Mouse (Mus musculus) limb, embryonic 12.5 days (tissue): Measurements from ENCODE around the gene Arl5b. TPM values are rescaled to one million over a fixed set of nuclear protein-coding genes. Genes with fewer than 3 reads are reported as not detected.

Experiments
- ATAC-seq: fragments of 200-750 bp; cut with Nextera tagmentation; 2 replicates; pipeline ENCODE4 v1.8.0; 2017; ENCODE audit warnings: low read depth, moderate TSS enrichment; ENCODE audit not compliant: insufficient number of reproducible peaks, insufficient read depth, low FRiP score, low TSS enrichment
- H3K27ac ChIP-seq: fragments of 300-500 bp; sonication (generic); 2 replicates; pipeline ENCODE4 v1.5.1; 2016; ENCODE audit warnings: mild to moderate bottlenecking, moderate library complexity
- H3K27me3 ChIP-seq: fragments of 300-500 bp; sonication (generic); 2 replicates; pipeline ENCODE4 v1.6.1; 2016; ENCODE audit warnings: mild to moderate bottlenecking, moderate library complexity
- H3K36me3 ChIP-seq: fragments of 300-500 bp; sonication (generic); 2 replicates; pipeline ENCODE4 v1.6.1; 2016; ENCODE audit warnings: mild to moderate bottlenecking, moderate library complexity
- H3K4me1 ChIP-seq: fragments of 300-500 bp; sonication (generic); replicated peaks from 2 replicates; pipeline ENCODE4 v1.6.1; 2016
- H3K4me2 ChIP-seq: fragments of 300-500 bp; sonication (generic); 2 replicates; pipeline ENCODE4 v1.6.1; 2016; ENCODE audit warnings: mild to moderate bottlenecking, moderate library complexity
- H3K4me3 ChIP-seq: fragments of 300-500 bp; sonication (generic); replicated peaks from 2 replicates; pipeline ENCODE4 v1.5.1; 2016; ENCODE audit warnings: mild to moderate bottlenecking
- H3K9ac ChIP-seq: fragments of 300-500 bp; sonication (generic); replicated peaks from 2 replicates; pipeline ENCODE4 v1.6.1; 2016; ENCODE audit warnings: mild to moderate bottlenecking, moderate library complexity
- H3K9me3 ChIP-seq: fragments of 300-500 bp; sonication (generic); 2 replicates; pipeline ENCODE4 v1.6.1; 2016; ENCODE audit warnings: mild to moderate bottlenecking, moderate library complexity
- WGBS: fragments of 180-500 bp; shearing (Covaris S2); methylation state at CpG from one replicate; pipeline ENCODE4 v1.1.7; 2016; 5-methylcytosine and 5-hydroxymethylcytosine counted together
- polyA plus RNA-seq: library from polyadenylated mRNA; unstranded; fragments of >200 nt; fragmentation: Nextera tagmentation; extraction: Ambion mirVana; gene quantifications from 2 replicates; pipeline ENCODE4 v1.2.1, GENCODE M21; 2016

The Arl5b gene
- polyA plus RNA-seq, 1 experiment from 2014 or later, result 53.9 TPM

- Histone ChIP-seq H3K9ac (no peak overlapping the region), H3K27ac (no peak overlapping the region), H3K4me2 (no peak overlapping the region), H3K4me3 (no peak overlapping the region), H3K9me3 (no peaks in the 10 kb centered on the region), H3K4me1 (no peaks in the 10 kb centered on the region), H3K27me3 (no peaks in the 10 kb centered on the region), H3K36me3 (no peaks in the 10 kb centered on the region)
- WGBS, result 84% methylated on average over 6 of the region's 6 CpGs
- no peak for ATAC-seq
Measured at GRCm38 (mm10) chr2:15112741-15113140, 63.5 kb downstream of the Arl5b start.

GRCm38 (mm10) chr2:15121217-15121680 is 72.1 kb downstream of the Arl5b start:
- H3K9me3 ChIP-seq, result no peaks in the 10 kb centered on the region
- H3K27ac ChIP-seq, result no peak overlapping the region
- WGBS, result 98% methylated on average over 1 of the region's 1 CpGs
- no peaks in the 10 kb centered on the region for H3K36me3 ChIP-seq
- no peak overlapping the region for H3K9ac ChIP-seq
- H3K4me2 ChIP-seq, result no peak overlapping the region
- no peaks in the 10 kb centered on the region for H3K27me3 ChIP-seq
- no peak overlapping the region for H3K4me3 ChIP-seq
- no peaks in the 10 kb centered on the region for H3K4me1 ChIP-seq
- no peak for ATAC-seq

Other genes starting within 250 kb of the Arl5b start
- gene Nsun6, start 5.7 kb downstream of the Arl5b start, polyA plus RNA-seq, result 10.8 and 12.1 TPM in 2 replicates